Mouse (Mus musculus): ENCODE data around the gene Osbpl5. TPM values are rescaled to one million over a fixed set of nuclear protein-coding genes. Genes with fewer than 3 reads are reported as not detected.

Gene Osbpl5
- polyA plus RNA-seq, 1 experiment from 2014 or later, result 47.6 TPM

DNA sequence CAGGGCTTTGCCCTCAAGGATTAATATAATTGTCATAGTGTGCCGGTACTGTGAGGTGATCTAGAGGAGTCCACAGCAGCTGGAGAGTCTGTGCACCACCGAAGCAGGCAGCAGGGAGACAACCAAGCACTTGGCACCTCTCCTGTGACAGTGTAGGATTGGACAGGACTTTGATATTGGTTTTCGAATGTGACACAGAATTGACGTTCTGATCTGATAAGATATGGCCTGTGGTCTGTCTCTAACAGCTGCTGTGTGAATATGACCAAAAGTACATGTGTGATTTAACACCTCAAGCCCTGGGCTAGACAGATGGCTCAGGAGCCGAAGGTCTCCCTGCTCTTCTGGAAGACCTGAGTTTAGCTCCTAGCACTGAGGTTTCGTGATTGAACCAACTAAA, 11.5 kb upstream of the Osbpl5 start:
- Histone ChIP-seq H3K27me3 (replicated peaks; ENCODE audit: insufficient read depth, low read length) (no peaks in the 10 kb centered on the region), H3K4me3 (ENCODE audit: low read depth, low read length) (no peak overlapping the region), H3K4me2 (replicated peaks; ENCODE audit: low read depth, low read length) (no peak overlapping the region), H3K27ac (ENCODE audit: low read length) (no peak overlapping the region), H3K4me1 (ENCODE audit: insufficient read depth, low read depth, low read length) (peaks cover 4% of the 10 kb centered on the region; the same call in 1 of the 2 replicates), H3K9me3 (ENCODE audit: low read length) (no peaks in the 10 kb centered on the region), H3K36me3 (ENCODE audit: insufficient read depth, low read length) (no peaks in the 10 kb centered on the region), H3K9ac (replicated peaks; ENCODE audit: low read depth) (no peak overlapping the region)
- TF ChIP-seq CTCF (IDR thresholded peaks at IDR 0.05) (no peak), EP300 (IDR thresholded peaks at IDR 0.05) (no peak)
- DNase-seq (ENCODE audit: low spot score) (no peak), ATAC-seq (no peak)
- WGBS, result 53% methylated on average over 6 of the region's 6 CpGs

- no peak within 1 kb of the TSS for H3K4me2 ChIP-seq (replicated peaks; ENCODE audit: low read depth, low read length)
- 34% methylated on average over 6 of the region's 6 CpGs for WGBS
- TF ChIP-seq CTCF (IDR thresholded peaks at IDR 0.05) (no peak), EP300 (IDR thresholded peaks at IDR 0.05) (no peak)
- H3K9me3 ChIP-seq (ENCODE audit: low read length), result no peaks in the 10 kb centered on the region
- H3K36me3 ChIP-seq (ENCODE audit: insufficient read depth, low read length), result no peaks in the 10 kb centered on the region
- ATAC-seq (no peak), DNase-seq (ENCODE audit: low spot score) (no peak)
- no peaks in the 10 kb centered on the region for H3K27me3 ChIP-seq (replicated peaks; ENCODE audit: insufficient read depth, low read length)
- no peak within 1 kb of the TSS for H3K27ac ChIP-seq (ENCODE audit: low read length)
- H3K4me1 ChIP-seq (ENCODE audit: insufficient read depth, low read depth, low read length), result peaks cover 4% of the 10 kb centered on the region; the same call in 1 of the 2 replicates
- no peak within 1 kb of the TSS for H3K9ac ChIP-seq (replicated peaks; ENCODE audit: low read depth)
- no peak within 1 kb of the TSS for H3K4me3 ChIP-seq (ENCODE audit: low read depth, low read length)
These were observed 10.1 kb upstream of the Osbpl5 start, which contains the start of gene Mrgprg for GRCm38 (mm10) chr7:143766893-143767292. Gene Mrgprg (minus strand): TSS chr7:143766993.

DNA sequence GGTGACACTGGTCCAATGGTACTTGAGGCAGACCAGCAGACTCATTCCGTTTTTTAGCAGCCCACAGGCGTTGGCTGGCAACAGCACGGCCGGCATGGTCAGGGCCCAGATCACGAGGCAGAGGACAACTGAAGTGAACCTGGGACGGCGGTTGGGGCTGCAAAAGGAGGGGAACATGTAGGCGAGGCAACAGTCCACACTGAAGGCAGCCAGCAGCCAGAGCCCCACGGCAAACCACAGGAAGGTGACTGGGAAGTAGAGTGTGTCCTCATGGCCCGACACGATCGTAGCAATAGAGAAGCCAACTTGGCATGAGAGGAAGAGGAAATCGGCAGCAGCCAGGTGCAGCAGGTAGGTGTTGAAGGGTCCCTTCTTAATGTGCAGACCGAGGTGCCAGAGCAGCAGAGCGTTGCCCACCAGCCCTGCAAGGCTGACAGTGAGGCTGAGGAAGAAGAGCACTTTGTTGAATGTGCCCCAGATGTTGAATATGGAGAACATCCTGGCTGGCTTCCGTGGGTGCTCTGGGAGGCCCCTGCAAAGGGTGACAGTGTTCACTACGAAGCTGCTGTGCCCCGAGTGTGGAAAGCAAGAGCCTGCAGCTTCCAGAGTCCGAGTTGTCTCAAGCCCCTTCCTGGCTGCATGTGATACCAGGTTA, 8.2 kb upstream of the Osbpl5 start:
- ATAC-seq, result no peak
- WGBS, result 65% methylated on average over 19 of the region's 19 CpGs
- no peak overlapping the region for H3K4me3 ChIP-seq (ENCODE audit: low read depth, low read length)

GRCm38 (mm10) chr7:143763794-143764193, 7.0 kb upstream of the Osbpl5 start:
- Histone ChIP-seq H3K36me3 (ENCODE audit: insufficient read depth, low read length) (no peaks in the 10 kb centered on the region), H3K27me3 (replicated peaks; ENCODE audit: insufficient read depth, low read length) (no peaks in the 10 kb centered on the region), H3K9ac (replicated peaks; ENCODE audit: low read depth) (no peak overlapping the region), H3K27ac (ENCODE audit: low read length) (no peak overlapping the region), H3K4me2 (replicated peaks; ENCODE audit: low read depth, low read length) (no peak overlapping the region), H3K4me1 (ENCODE audit: insufficient read depth, low read depth, low read length) (no peaks in the 10 kb centered on the region), H3K4me3 (ENCODE audit: low read depth, low read length) (no peak overlapping the region), H3K9me3 (ENCODE audit: low read length) (no peaks in the 10 kb centered on the region)
- peak; percentile 89 for TF ChIP-seq CTCF (IDR thresholded peaks at IDR 0.05)
- no peak for TF ChIP-seq EP300 (IDR thresholded peaks at IDR 0.05)
- 14% methylated on average over 3 of the region's 3 CpGs for WGBS
- DNase-seq (ENCODE audit: low spot score) (peak; percentile 78), ATAC-seq (no peak; the same call in 1 of the 2 replicates)

More for the DNA sequence above, 8.2 kb upstream of the Osbpl5 start:
- Histone ChIP-seq H3K4me2 (replicated peaks; ENCODE audit: low read depth, low read length) (no peak overlapping the region), H3K27me3 (replicated peaks; ENCODE audit: insufficient read depth, low read length) (no peaks in the 10 kb centered on the region), H3K27ac (ENCODE audit: low read length) (no peak overlapping the region), H3K9me3 (ENCODE audit: low read length) (no peaks in the 10 kb centered on the region), H3K4me1 (ENCODE audit: insufficient read depth, low read depth, low read length) (peaks cover 2% of the 10 kb centered on the region; the same call in 1 of the 2 replicates), H3K36me3 (ENCODE audit: insufficient read depth, low read length) (no peaks in the 10 kb centered on the region), H3K9ac (replicated peaks; ENCODE audit: low read depth) (no peak overlapping the region)
- DNase-seq (ENCODE audit: low spot score), result no peak
- TF ChIP-seq CTCF (IDR thresholded peaks at IDR 0.05) (no peak), EP300 (IDR thresholded peaks at IDR 0.05) (no peak)

GRCm38 (mm10) chr7:143758956-143759355, 2.2 kb upstream of the Osbpl5 start:
- 59% methylated on average over 3 of the region's 3 CpGs for WGBS
- no peak overlapping the region for H3K9ac ChIP-seq (replicated peaks; ENCODE audit: low read depth)
- TF ChIP-seq EP300 (IDR thresholded peaks at IDR 0.05) (no peak), CTCF (IDR thresholded peaks at IDR 0.05) (no peak)

DNA sequence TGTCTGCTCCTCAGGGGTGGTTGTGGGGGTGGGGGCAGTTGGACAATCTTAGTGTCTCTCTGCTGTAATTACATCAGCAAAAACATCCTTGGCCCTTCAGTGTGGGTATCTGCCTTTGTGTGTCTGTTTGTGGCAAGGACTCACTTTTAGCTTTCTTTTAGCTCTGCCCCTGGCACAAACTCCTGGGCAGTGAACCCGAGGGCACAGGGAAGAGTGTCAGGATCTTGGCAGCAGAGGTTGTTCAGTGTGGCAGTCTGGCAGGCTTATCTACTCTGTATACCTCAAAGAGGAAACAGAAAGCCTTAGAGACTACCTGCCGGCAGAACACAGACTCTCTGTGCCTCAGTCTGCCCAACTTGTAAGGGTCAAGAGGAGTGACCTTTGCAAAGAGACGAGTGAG, 911 bp upstream of the Osbpl5 start:
- Histone ChIP-seq H3K36me3 (ENCODE audit: insufficient read depth, low read length) (no peaks in the 10 kb centered on the region), H3K4me2 (replicated peaks; ENCODE audit: low read depth, low read length) (no peak overlapping the region), H3K27me3 (replicated peaks; ENCODE audit: insufficient read depth, low read length) (no peaks in the 10 kb centered on the region; the same call in 1 of the 2 replicates), H3K4me1 (ENCODE audit: insufficient read depth, low read depth, low read length) (peaks cover 6% of the 10 kb centered on the region; the same call in 1 of the 2 replicates), H3K9ac (replicated peaks; ENCODE audit: low read depth) (no peak overlapping the region), H3K9me3 (ENCODE audit: low read length) (no peaks in the 10 kb centered on the region), H3K27ac (ENCODE audit: low read length) (no peak overlapping the region), H3K4me3 (ENCODE audit: low read depth, low read length) (no peak overlapping the region)
- TF ChIP-seq EP300 (IDR thresholded peaks at IDR 0.05), result no peak
- no peak for TF ChIP-seq CTCF (IDR thresholded peaks at IDR 0.05)
- WGBS, result 60% methylated on average over 3 of the region's 3 CpGs
- no peak for DNase-seq (ENCODE audit: low spot score)
- ATAC-seq, result no peak

More at GRCm38 (mm10) chr7:143758956-143759355, 2.2 kb upstream of the Osbpl5 start:
- Histone ChIP-seq H3K4me3 (ENCODE audit: low read depth, low read length) (no peak overlapping the region), H3K4me1 (ENCODE audit: insufficient read depth, low read depth, low read length) (peaks cover 6% of the 10 kb centered on the region; the same call in 1 of the 2 replicates), H3K27ac (ENCODE audit: low read length) (no peak overlapping the region), H3K27me3 (replicated peaks; ENCODE audit: insufficient read depth, low read length) (no peaks in the 10 kb centered on the region; the same call in 1 of the 2 replicates), H3K36me3 (ENCODE audit: insufficient read depth, low read length) (no peaks in the 10 kb centered on the region), H3K9me3 (ENCODE audit: low read length) (no peaks in the 10 kb centered on the region), H3K4me2 (replicated peaks; ENCODE audit: low read depth, low read length) (no peak overlapping the region)
- ATAC-seq (no peak), DNase-seq (ENCODE audit: low spot score) (no peak)

Data from lung, postnatal 0 days (tissue).